Mouse (Mus musculus) heart, adult 2 months (tissue): Measurements from ENCODE around the gene Pak4. TPM values are rescaled to one million over a fixed set of nuclear protein-coding genes. Genes with fewer than 3 reads are reported as not detected.

Experiments
- DNase-seq, 2 experiments: peaks; one replicate each; pipeline ENCODE4 v3.0.0; 2021
- H3K27ac ChIP-seq: fragments of 200-600 bp; 2 replicates; pipeline ENCODE4 v1.8.1; 2022
- H3K27me3 ChIP-seq: fragments of 200-500 bp; 2 replicates; pipeline ENCODE4 v1.6.1; 2012; ENCODE audit warnings: mild to moderate bottlenecking, low read length, inconsistent platforms, mixed read lengths; ENCODE audit not compliant: control insufficient read depth, insufficient read depth
- H3K36me3 ChIP-seq: fragments of 200-500 bp; 2 replicates; pipeline ENCODE4 v1.6.1; 2012; ENCODE audit warnings: low read length, inconsistent platforms; ENCODE audit not compliant: control insufficient read depth, insufficient read depth
- H3K4me1 ChIP-seq: fragments of 200-500 bp; 2 replicates; pipeline ENCODE4 v1.6.1; 2011; ENCODE audit warnings: low read length; ENCODE audit not compliant: control insufficient read depth, insufficient read depth
- H3K4me3 ChIP-seq: fragments of 200-600 bp; 2 replicates; pipeline ENCODE4 v1.8.1; 2022
- H3K79me2 ChIP-seq: fragments of 200-500 bp; replicated peaks from 2 replicates; pipeline ENCODE4 v1.6.1; 2012; ENCODE audit warnings: mild to moderate bottlenecking, inconsistent platforms, low read length, moderate library complexity, mixed read lengths; ENCODE audit not compliant: control insufficient read depth, insufficient read depth
- H3K9ac ChIP-seq: fragments of 200-500 bp; 2 replicates; pipeline ENCODE4 v1.6.1; 2012; ENCODE audit warnings: low read depth, mild to moderate bottlenecking, control low read depth, inconsistent platforms, low read length, mixed read lengths
- CTCF ChIP-seq: fragments of 200-600 bp; IDR thresholded peaks from 2 replicates; pipeline ENCODE4 v1.8.1; 2022; ENCODE audit warnings: antibody characterized with exemption, mild to moderate bottlenecking, moderate library complexity
- EP300 ChIP-seq: fragments of 200-500 bp; IDR thresholded peaks from 2 replicates; pipeline ENCODE4 v1.6.1; 2011; ENCODE audit warnings: low read depth, low read length, control low read depth; ENCODE audit not compliant: insufficient read depth
- POLR2A ChIP-seq: fragments of 200-500 bp; IDR thresholded peaks from 2 replicates; pipeline ENCODE4 v1.6.1; 2011; ENCODE audit warnings: mild to moderate bottlenecking, low read depth, low read length, control low read depth; ENCODE audit not compliant: insufficient read depth
- WGBS: fragments of 180-500 bp; shearing (Covaris S2); methylation state at CpG from one replicate; pipeline ENCODE4 v1.1.7; 2018; 5-methylcytosine and 5-hydroxymethylcytosine counted together
- intact Hi-C: fragments of 180-260 bp; cut with DNase I; formaldehyde crosslinking; loops from one replicate; pipeline ENCODE4 v1.15.1; 2025
- polyA plus RNA-seq: library from polyadenylated mRNA; depleted of rRNA; stranded (reverse); fragments of >200 nt; gene quantifications from 2 replicates; pipeline ENCODE4 v1.2.3, GENCODE M21; 2012
- total RNA-seq, 2 experiments: library from RNA; stranded (reverse); gene quantifications; 2 replicates each; pipeline ENCODE4 v1.2.3; 2021

The Pak4 gene
- total and polyA plus RNA-seq, 3 experiments, result 7.6 to 9.4 (median 8.8) TPM

GRCm38 (mm10) chr7:28553076-28553475 is 44.9 kb downstream of the Pak4 start:
- TF ChIP-seq EP300, result no peak
- TF ChIP-seq POLR2A, result no peak
- no peak for TF ChIP-seq CTCF
- Histone ChIP-seq H3K79me2 (no peaks in the 10 kb centered on the region), H3K4me1 (no peaks in the 10 kb centered on the region), H3K27ac (no peak overlapping the region), H3K36me3 (no peaks in the 10 kb centered on the region), H3K27me3 (no peaks in the 10 kb centered on the region), H3K9ac (no peak overlapping the region), H3K4me3 (no peak overlapping the region)
- no peak for DNase-seq
- 91% methylated on average over 6 of the region's 6 CpGs for WGBS
- intact Hi-C loops, result no loop called here

- H3K4me3 ChIP-seq, result no peak overlapping the region
- WGBS, result 64% methylated on average over 7 of the region's 7 CpGs
- no peak overlapping the region for H3K27ac ChIP-seq
- H3K79me2 ChIP-seq, result no peaks in the 10 kb centered on the region
- H3K27me3 ChIP-seq, result peaks cover 14% of the 10 kb centered on the region
- TF ChIP-seq EP300, result no peak
- TF ChIP-seq POLR2A, result no peak
- TF ChIP-seq CTCF, result no peak
- H3K9ac ChIP-seq, result no peak overlapping the region
- H3K4me1 ChIP-seq, result no peaks in the 10 kb centered on the region
- intact Hi-C loops, result no loop called here
- DNase-seq, result no peak
- no peaks in the 10 kb centered on the region for H3K36me3 ChIP-seq
These were observed 50.4 kb downstream of the Pak4 start for GRCm38 (mm10) chr7:28547628-28548027.

GRCm38 (mm10) chr7:28547154-28547553 is 50.8 kb downstream of the Pak4 start, which contains the start of gene Nccrp1:
Gene Nccrp1, minus strand, starts transcription at chr7:28547254.
- WGBS, result 13% methylated on average over 5 of the region's 5 CpGs
- H3K27ac ChIP-seq, result no peak within 1 kb of the TSS
- intact Hi-C loops, result no loop called here
- no peak for DNase-seq
- no peak within 1 kb of the TSS for H3K9ac ChIP-seq
- no peaks in the 10 kb centered on the region for H3K79me2 ChIP-seq
- TF ChIP-seq CTCF, result no peak
- no peak for TF ChIP-seq POLR2A
- no peak within 1 kb of the TSS for H3K4me3 ChIP-seq
- H3K4me1 ChIP-seq, result no peaks in the 10 kb centered on the region
- H3K36me3 ChIP-seq, result no peaks in the 10 kb centered on the region
- peaks cover 14% of the 10 kb centered on the region for H3K27me3 ChIP-seq

- Histone ChIP-seq H3K4me1 (no peaks in the 10 kb centered on the region), H3K36me3 (no peaks in the 10 kb centered on the region), H3K9ac (no peak overlapping the region), H3K79me2 (no peaks in the 10 kb centered on the region), H3K4me3 (no peak overlapping the region), H3K27ac (no peak overlapping the region), H3K27me3 (peaks cover 14% of the 10 kb centered on the region)
- WGBS, result 3% methylated on average over 22 of the region's 22 CpGs
- intact Hi-C loops, result no loop called here
- TF ChIP-seq CTCF, result no peak
- TF ChIP-seq EP300, result no peak
- no peak for TF ChIP-seq POLR2A
- DNase-seq, result no peak
These were observed 51.3 kb downstream of the Pak4 start for GRCm38 (mm10) chr7:28546649-28547048.

- WGBS, result 47% methylated on average over 7 of the region's 7 CpGs
- no peak overlapping the region for H3K27ac ChIP-seq
- H3K79me2 ChIP-seq, result no peaks in the 10 kb centered on the region
- H3K36me3 ChIP-seq, result no peaks in the 10 kb centered on the region
- intact Hi-C loops, result no loop called here
- H3K27me3 ChIP-seq, result peaks cover 14% of the 10 kb centered on the region
- no peak overlapping the region for H3K9ac ChIP-seq
- TF ChIP-seq EP300 (no peak), CTCF (no peak), POLR2A (no peak)
- no peaks in the 10 kb centered on the region for H3K4me1 ChIP-seq
- DNase-seq, result no peak
- H3K4me3 ChIP-seq, result no peak overlapping the region
These were observed 52.1 kb downstream of the Pak4 start for GRCm38 (mm10) chr7:28545891-28546210.

GRCm38 (mm10) chr7:28545048-28545890 is 52.7 kb downstream of the Pak4 start:
- no peak for DNase-seq
- no peak overlapping the region for H3K27ac ChIP-seq
- H3K36me3 ChIP-seq, result no peaks in the 10 kb centered on the region
- no peak overlapping the region for H3K4me3 ChIP-seq
- H3K9ac ChIP-seq, result no peak overlapping the region
- H3K4me1 ChIP-seq, result no peaks in the 10 kb centered on the region
- no peak for TF ChIP-seq EP300
- no peak for TF ChIP-seq CTCF
- TF ChIP-seq POLR2A, result no peak
- intact Hi-C loops, result no loop called here
- 34% methylated on average over 14 of the region's 14 CpGs for WGBS
- peaks cover 14% of the 10 kb centered on the region for H3K27me3 ChIP-seq
- H3K79me2 ChIP-seq, result no peaks in the 10 kb centered on the region
